Mouse (Mus musculus) lung, postnatal 25 days (tissue): ENCODE results near the gene Mrgprb4.

ENCODE experiments used
- DNase-seq: peaks from one replicate; pipeline ENCODE4 v3.0.0; 2022; ENCODE audit warnings: low spot score

Mrgprb4 gene

GRCm38 (mm10) chr7:48199188-48199587 is at the start of gene Mrgprb4:
Gene Mrgprb4, minus strand, starts transcription at chr7:48199288.
- DNase-seq, result no peak

GRCm38 (mm10) chr7:48226114-48226513 is 27.0 kb upstream of the Mrgprb4 start:
- no peak for DNase-seq

- no peak for DNase-seq
Observed at GRCm38 (mm10) chr7:48225065-48225464, 26.0 kb upstream of the Mrgprb4 start.

GRCm38 (mm10) chr7:48168919-48169318 is 30.2 kb downstream of the Mrgprb4 start, which contains the start of gene Mrgprb5:
Gene Mrgprb5, minus strand, starts transcription at chr7:48169019.
- no peak for DNase-seq

- no peak for DNase-seq
Observed at GRCm38 (mm10) chr7:48167471-48167870, 31.6 kb downstream of the Mrgprb4 start.
